Mouse (Mus musculus) urinary bladder, postnatal 10 days (tissue): ENCODE measurements around the gene Fam3a.
A peak's percentile ranks its signal among the peaks of the same experiment; 100 is the strongest.
"Not testable (repeated sequence)": the region's sequence is repeated elsewhere in the genome, so short reads cannot be mapped to it uniquely, and the experiment has no call there.

Experiments used
- DNase-seq: peaks from one replicate; pipeline ENCODE4 v3.0.0; 2022; ENCODE audit warnings: low spot score

Fam3a gene

GRCm38 (mm10) chrX:74392535-74393443 is at the start of gene Fam3a, which contains the start of gene Ikbkg:
Fam3a (minus strand) TSS chrX:74393272.
Ikbkg (plus strand) TSS chrX:74393290.
- DNase-seq, result peak; percentile 27

GRCm38 (mm10) chrX:74429290-74429821 is 36.3 kb upstream of the Fam3a start:
- peak; percentile 16 for DNase-seq

DNA sequence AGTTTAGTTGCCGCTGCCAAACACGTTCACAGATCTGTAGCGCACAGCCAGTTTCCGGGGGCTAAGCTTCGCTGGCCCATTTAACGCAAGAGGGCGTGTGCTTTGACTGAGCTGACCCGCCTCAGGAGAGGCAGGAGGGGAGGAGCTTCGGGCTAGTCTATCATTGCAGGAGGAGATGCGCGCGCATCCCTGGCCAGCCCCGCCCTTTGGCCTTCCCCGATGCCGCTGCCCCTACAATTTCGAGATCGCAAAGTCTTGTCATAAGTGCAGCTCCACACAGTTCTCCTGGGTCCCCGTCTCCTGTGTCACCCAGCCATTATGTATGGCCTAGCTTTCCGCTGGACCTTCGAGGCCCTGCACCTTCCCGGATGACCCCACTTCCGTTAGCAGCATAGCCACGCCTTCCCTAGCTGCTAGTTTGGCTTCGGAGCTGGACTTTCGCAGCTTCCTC is 35.8 kb upstream of the Fam3a start, which contains the start of gene G6pdx:
TSS of gene G6pdx (minus strand) at position 369 of the 451 bp plus-strand sequence.
- DNase-seq, result peak; percentile 48

- DNase-seq, result no peak
Observed at GRCm38 (mm10) chrX:74428146-74428825, 35.2 kb upstream of the Fam3a start.

DNA sequence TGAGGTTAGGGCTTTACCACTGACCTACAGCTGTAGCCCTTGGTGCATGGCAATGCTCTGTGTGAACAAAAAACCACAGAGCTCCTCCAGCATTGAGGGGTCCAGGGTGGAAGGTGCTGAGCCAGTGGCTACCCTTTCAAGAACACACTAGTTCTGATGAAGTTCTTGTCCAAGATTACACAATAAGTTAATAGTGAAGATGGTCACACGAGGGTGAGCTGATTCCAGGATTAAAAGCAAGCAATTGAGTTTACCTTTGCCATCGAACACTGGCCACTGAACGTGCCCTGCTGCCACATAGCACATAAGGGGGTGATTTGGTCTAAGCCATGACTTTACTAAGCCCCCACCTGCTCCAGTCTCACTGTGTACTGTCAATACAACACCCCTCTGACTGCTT is 34.0 kb upstream of the Fam3a start:
- DNase-seq, result no peak

DNA sequence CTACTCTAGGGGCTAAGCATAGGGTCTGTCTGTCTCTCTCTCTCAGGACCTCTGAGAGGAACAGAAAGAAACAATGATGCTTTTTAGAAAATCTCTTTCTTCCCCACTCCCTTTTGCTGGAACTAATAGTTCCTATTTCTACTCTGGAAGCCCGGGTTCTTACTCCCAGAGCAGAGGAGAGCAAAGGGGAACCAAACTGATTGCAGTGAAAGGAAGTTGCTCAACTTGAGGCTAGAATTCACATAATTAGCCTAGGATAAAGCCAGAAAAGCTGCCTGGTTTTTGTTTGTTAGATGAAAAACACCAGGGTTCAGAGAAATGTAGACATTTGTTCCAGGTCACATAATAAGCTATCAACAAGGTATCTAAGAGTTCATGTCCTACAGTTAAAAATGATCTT is 33.2 kb upstream of the Fam3a start:
- DNase-seq, result no peak

- DNase-seq, result no peak
Observed at GRCm38 (mm10) chrX:74425195-74425594, 32.1 kb upstream of the Fam3a start.

- DNase-seq, result no peak
Observed at GRCm38 (mm10) chrX:74424443-74424842, 31.4 kb upstream of the Fam3a start.

DNA sequence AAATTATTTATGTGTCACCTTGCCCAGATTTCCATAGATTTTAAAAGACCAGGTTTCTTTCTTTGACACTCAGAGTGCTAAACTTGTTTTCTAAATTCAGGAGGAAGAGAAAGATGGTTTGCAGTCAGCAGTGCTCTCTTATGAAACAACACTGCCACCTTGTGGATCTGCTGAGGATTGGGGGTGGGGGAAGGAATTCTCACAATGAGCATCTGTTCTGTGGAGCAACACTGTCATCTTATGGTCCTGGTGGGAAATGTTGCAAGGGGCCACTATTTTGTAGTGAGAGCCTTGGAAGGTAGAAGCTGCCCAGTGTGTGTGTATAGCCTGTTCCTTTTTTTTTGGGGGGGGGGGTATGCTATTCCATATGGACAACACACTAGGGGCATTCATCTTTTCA is 20.3 kb upstream of the Fam3a start:
- no peak for DNase-seq

GRCm38 (mm10) chrX:74408340-74408739 is 15.3 kb upstream of the Fam3a start:
- DNase-seq, result no peak

GRCm38 (mm10) chrX:74400136-74400535 is 7.1 kb upstream of the Fam3a start:
- no peak for DNase-seq

DNA sequence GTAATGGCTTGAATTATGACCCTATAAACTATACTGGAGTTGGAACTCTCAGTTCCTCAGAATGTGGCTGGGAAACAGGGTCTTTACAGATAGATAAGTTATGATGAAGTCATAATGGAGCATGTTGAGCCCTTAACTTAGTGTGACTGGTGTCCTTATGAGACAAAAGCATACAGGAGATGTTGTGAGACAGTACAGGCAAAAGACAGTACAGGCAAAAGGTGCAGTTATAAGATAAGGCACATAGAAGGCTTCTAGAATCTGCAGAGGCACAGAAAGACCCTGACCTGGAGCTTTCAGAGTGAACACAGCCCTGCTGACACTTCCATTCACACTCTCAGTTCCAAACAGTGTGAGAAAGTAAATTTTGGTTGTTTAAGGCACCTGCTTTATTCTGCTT is 4.9 kb downstream of the Fam3a start:
- no peak for DNase-seq

DNA sequence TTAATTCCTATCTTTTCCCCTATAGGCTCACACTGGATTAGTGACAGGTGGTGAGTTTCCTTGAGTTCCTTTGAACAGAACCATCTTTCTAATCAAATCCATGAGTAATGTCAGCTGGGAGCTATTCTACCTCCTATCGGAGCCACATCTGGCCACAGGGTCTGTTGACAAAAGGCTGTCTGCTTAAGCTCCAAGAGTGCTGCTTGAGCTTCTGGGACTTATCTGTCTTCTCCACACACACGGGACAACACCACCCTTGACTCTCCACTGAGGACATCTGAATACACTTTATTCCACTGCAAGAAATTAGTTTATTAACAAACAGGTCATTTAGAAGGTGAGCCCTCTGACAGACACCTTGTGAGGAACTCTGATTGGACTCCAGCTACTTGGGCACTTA is 8.6 kb downstream of the Fam3a start:
- DNase-seq, result no peak

DNA sequence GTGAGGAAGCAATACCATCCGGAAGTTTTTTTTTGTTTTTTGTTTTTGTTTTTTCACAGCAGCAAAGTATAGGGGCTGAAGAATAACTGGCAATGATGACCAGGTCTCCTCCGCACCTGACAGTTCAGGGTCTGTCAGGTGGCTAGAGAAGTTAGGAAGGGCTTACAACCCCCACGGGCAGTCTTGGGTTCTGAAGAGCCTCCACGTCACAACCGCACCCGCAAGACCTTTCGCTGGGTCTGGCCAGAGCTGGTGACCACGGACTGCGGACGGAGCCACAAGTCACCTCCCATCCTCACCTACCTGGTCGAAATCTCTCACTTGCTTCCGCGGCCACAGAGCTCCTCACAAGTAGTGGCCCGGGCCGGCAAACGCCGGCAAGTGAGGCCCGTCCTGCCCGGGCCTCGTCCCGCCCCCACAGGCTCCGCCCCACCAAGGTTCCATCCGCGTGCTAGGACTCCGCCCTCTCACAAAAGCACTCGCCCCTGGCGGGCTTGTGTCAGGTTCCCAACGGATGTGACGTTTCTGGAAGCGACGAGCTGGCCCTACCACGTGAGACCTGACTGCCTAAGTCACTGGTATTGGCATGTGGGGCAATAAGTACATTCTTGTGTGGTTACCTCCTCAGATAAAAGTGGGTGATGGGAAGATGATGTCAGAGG is 20.1 kb downstream of the Fam3a start, which contains the start of the genes Ubl4a and Slc10a3:
TSS of gene Ubl4a (minus strand) at position 331 of the 662 bp plus-strand sequence.
TSS of gene Slc10a3 (minus strand) at position 462 of the 662 bp plus-strand sequence.
- DNase-seq, result peak; percentile 29

DNA sequence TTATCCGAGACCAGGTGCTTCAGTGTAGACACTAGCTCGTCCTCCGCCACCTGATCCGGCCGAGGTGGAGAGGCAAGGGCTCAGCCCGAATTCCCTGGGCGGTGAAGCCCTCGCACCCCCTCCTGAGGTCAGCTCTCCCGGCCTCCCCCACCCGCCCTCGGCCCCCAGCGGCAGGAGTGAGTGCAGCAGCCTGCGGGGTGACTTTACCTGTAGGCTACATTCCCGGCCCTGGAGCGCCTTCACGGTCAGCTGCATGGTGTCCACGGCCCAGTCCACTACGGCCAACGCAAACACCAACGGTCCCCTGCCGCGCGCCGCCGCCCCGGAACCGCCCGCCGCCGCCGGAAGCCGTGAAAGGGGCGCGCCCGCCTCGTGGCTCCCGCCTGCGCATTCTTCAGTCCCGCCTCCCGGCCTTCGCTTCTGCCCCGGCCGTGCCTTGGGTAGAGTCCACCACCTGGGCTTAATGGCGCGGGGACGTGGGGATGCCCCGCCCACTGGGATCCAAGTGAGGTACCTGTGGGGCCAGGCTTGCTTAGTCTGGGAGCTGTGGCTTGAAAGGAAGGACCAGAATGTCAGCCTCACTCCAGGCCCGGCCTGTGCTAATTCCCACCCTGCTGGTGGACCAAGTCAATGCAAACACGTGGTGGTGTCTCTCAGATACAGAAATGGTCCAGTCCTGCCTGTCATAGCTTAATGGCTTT is 24.7 kb downstream of the Fam3a start:
- DNase-seq, result peak; percentile 19

DNA sequence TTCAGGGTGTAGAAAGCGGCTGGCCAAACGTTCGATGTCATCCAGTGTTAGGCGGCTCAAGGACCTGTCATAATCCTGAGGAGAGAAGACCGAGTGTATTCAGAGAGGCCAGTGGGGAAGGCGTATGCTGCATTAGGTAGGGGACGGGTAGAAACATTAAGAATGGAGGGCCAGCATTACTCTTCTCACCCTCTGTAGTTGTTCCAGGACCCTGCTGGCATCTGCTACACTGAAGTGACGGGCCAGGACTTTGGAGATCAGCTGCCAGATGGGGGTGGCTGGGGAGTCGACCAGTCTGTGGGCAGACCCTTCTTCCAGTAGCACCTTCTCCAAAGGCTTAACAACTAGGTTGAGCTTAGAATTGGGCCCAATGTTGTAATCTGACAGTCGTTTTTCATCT is 25.6 kb downstream of the Fam3a start:
- DNase-seq, result no peak

GRCm38 (mm10) chrX:74359171-74359570 is 33.9 kb downstream of the Fam3a start:
- no peak for DNase-seq

DNA sequence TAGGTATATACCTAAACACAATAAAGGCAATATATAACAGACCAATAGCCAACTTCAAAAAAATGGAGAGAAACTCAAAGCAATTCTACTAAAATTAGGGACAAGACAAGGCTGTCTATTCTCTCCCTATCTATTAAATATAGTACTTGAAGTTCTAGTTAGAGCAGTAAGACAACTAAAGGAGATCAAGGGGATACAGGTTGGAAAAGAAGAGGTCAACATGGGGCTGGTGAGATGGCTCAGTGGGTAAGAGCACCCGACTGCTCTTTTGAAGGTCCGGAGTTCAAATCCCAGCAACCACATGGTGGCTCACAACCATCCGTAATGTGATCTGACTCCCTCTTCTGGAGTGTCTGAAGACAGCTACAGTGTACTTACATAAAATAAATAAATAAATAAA is 36.0 kb downstream of the Fam3a start:
- DNase-seq, result not testable (repeated sequence)

- DNase-seq, result no peak
Observed at GRCm38 (mm10) chrX:74353467-74353770, 39.7 kb downstream of the Fam3a start, which contains the start of gene Lage3. Lage3 (minus strand) TSS chrX:74353618.

- DNase-seq, result no peak
Observed at GRCm38 (mm10) chrX:74352645-74353466, 40.2 kb downstream of the Fam3a start.
